Mouse (Mus musculus) ES-Bruce4 (cell line): ENCODE measurements around the gene Glis3.

Source experiments
- CTCF ChIP-seq: IDR thresholded peaks from one replicate; pipeline ENCODE4 v1.8.1; 2011; ENCODE audit warnings: low read depth, low read length
- EP300 ChIP-seq: IDR thresholded peaks from 2 replicates; pipeline ENCODE4 v1.6.1; 2011; ENCODE audit warnings: low read depth, low read length; ENCODE audit not compliant: insufficient read depth
- POLR2A ChIP-seq: IDR thresholded peaks from one replicate; pipeline ENCODE4 v1.8.1; 2011; ENCODE audit warnings: low read length; ENCODE audit not compliant: insufficient read depth

- TF ChIP-seq CTCF (no peak), POLR2A (no peak), EP300 (no peak)
Measured at GRCm38 (mm10) chr19:28336651-28337510, 343.0 kb downstream of the Glis3 start.
